Comparison of ENCODE assay signal across 31 mouse cellular contexts in the genomic region with DNA sequence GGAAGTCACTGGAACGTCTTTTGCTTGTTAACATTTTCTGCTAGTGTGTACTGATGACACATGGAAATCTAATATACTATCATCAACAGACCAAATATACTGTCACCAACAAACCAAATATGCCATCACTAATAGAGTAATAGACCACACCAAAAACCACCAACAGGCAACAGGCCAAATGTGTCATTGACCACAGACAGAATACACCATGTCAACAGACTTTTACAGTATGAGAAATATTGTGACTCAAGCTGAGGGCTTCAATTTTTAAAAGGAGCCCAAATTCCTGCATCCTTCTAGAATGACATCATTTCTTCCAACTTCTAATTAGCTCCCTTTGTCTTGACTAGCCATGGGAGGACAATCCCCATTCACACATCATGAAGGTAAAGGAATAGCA.
DNase-seq lines count a peak whose midpoint lies in the region; ATAC-seq and TF ChIP-seq lines count a peak whose summit lies in the region.
"Had no signal": no experiment of that assay in that cellular context is flagged by ENCODE, and none has a peak within 500 bp of the region (broad histone marks: within the 10 kb centered on the region; RNA-seq: fewer than 3 reads in every experiment).

No protein-coding gene starts in this region.

- no peaks in the 10 kb centered on the region for H3K36me3 ChIP-seq in lung, embryonic 14.5 days (ENCODE audit: insufficient read depth)
- no peaks in the 10 kb centered on the region for H3K36me3 ChIP-seq in limb, embryonic 10.5 days
- H3K36me3 ChIP-seq: embryonic facial prominence, embryonic 12.5 days; heart, embryonic 13.5 days; limb, embryonic 12.5 days; liver, embryonic 15.5 days; neural tube, embryonic 12.5 days had no signal

- ATAC-seq in lung, embryonic 14.5 days (ENCODE audit: insufficient read depth), result no peak
- ATAC-seq in Patski, result peak; percentile 91
- ATAC-seq: forebrain, embryonic 14.5 days; intestine, postnatal 0 days; midbrain, embryonic 16.5 days had no signal

- TF ChIP-seq CTCF in lung, embryonic 14.5 days (IDR thresholded peaks at IDR 0.05; ENCODE audit: low read depth), result no peak
- TF ChIP-seq CTCF in Patski (IDR thresholded peaks at IDR 0.05), result no peak

- H3K4me2 ChIP-seq in lung, embryonic 14.5 days, result no peak overlapping the region
- H3K4me2 ChIP-seq: embryonic facial prominence, embryonic 12.5 days; heart, embryonic 13.5 days; hindbrain, embryonic 14.5 days; limb, embryonic 12.5 days; liver, embryonic 15.5 days; midbrain, embryonic 11.5 days; neural tube, embryonic 12.5 days had no signal

- POLR2A ChIA-PET in Patski (lab: Charles Lee), result no interaction called here

- H3K9ac ChIP-seq in lung, embryonic 14.5 days, result no peak overlapping the region
- H3K9ac ChIP-seq: embryonic facial prominence, embryonic 12.5 days; heart, embryonic 13.5 days; hindbrain, embryonic 14.5 days; limb, embryonic 12.5 days; liver, embryonic 15.5 days; neural tube, embryonic 12.5 days had no signal

- WGBS in lung, embryonic 14.5 days, result 44% methylated on average over 1 of the region's 1 CpGs
- WGBS in limb, embryonic 10.5 days, result 88% methylated on average over 1 of the region's 1 CpGs

- H3K9me3 ChIP-seq in lung, embryonic 14.5 days (ENCODE audit: low read depth, low read length), result no peaks in the 10 kb centered on the region
- H3K9me3 ChIP-seq in limb, embryonic 10.5 days (replicated peaks), result no peaks in the 10 kb centered on the region
- H3K9me3 ChIP-seq: embryonic facial prominence, embryonic 12.5 days; heart, embryonic 13.5 days; limb, embryonic 12.5 days; liver, embryonic 15.5 days; neural tube, embryonic 12.5 days had no signal

- in situ Hi-C loops in Patski (cut with MboI; ENCODE audit: low pct_unique_long_range_greater_than_20kb), result no loop called here

- H3K27ac ChIP-seq in lung, embryonic 14.5 days (ENCODE audit: low read depth), result no peak overlapping the region
- no peak overlapping the region for H3K27ac ChIP-seq in limb, embryonic 10.5 days
- H3K27ac ChIP-seq: embryonic facial prominence, embryonic 12.5 days; heart, embryonic 13.5 days; hindbrain, embryonic 14.5 days; limb, embryonic 12.5 days; liver, embryonic 15.5 days; neural tube, embryonic 12.5 days had no signal

- peaks cover 5% of the 10 kb centered on the region; the same call in 1 of the 2 replicates for H3K4me1 ChIP-seq in lung, embryonic 14.5 days (ENCODE audit: insufficient read depth)
- H3K4me1 ChIP-seq in limb, embryonic 10.5 days, result no peaks in the 10 kb centered on the region
- H3K4me1 ChIP-seq: heart, embryonic 13.5 days; limb, embryonic 12.5 days; liver, embryonic 15.5 days; neural tube, embryonic 12.5 days had no signal

- DNase-seq in lung, embryonic 14.5 days, result peak; percentile 18
- DNase-seq in lung, postnatal 36 days, result no peak
- peak; percentile 99 for DNase-seq in 3T3-L1 (ENCODE audit: low read depth, low spot score)
- peak; percentile 73 for DNase-seq in Patski (ENCODE audit: low read depth, low spot score)
- DNase-seq in limb, embryonic 10.5 days (ENCODE audit: low spot score), result peak; percentile 1
- DNase-seq in thymus, postnatal 0 days (ENCODE audit: low spot score), result no peak
- DNase-seq in left cerebral cortex, adult 11 months (ENCODE audit: low spot score), result no peak
- DNase-seq in c-Kit-positive CD71-positive TER-119-positive erythroid progenitor cells, embryonic 14.5 days (ENCODE audit: low spot score), result no peak
- DNase-seq: adrenal gland, postnatal 14 days; B cell, adult 2 months; cerebellum, adult 18-20 months; cerebellum, postnatal 36 days; gastrocnemius, postnatal 25 days; heart, postnatal 10 days; kidney, postnatal 36 days; lung, postnatal 14 days; right cerebral cortex, adult 18-20 months; spleen, adult 18-20 months; thymus, adult 2 months; thymus, postnatal 4 days had no signal

- CTCF ChIA-PET in Patski (lab: Charles Lee), result no interaction called here

- H3K4me3 ChIP-seq in lung, embryonic 14.5 days (ENCODE audit: low read depth, low read length), result no peak overlapping the region
- no peak overlapping the region for H3K4me3 ChIP-seq in limb, embryonic 10.5 days
- H3K4me3 ChIP-seq: embryonic facial prominence, embryonic 12.5 days; heart, embryonic 13.5 days; limb, embryonic 12.5 days; liver, embryonic 15.5 days; neural tube, embryonic 12.5 days had no signal

- no peaks in the 10 kb centered on the region for H3K27me3 ChIP-seq in lung, embryonic 14.5 days (ENCODE audit: insufficient read depth, low read length)
- H3K27me3 ChIP-seq in Patski, result peaks cover 4% of the 10 kb centered on the region
- H3K27me3 ChIP-seq in limb, embryonic 10.5 days (ENCODE audit: low read depth, poor library complexity, severe bottlenecking), result no peaks in the 10 kb centered on the region
- H3K27me3 ChIP-seq: CH12.LX; embryonic facial prominence, embryonic 12.5 days; heart, embryonic 13.5 days; limb, embryonic 12.5 days; liver, embryonic 15.5 days; neural tube, embryonic 12.5 days had no signal

Comparison
In these comparisons a context has a peak if more than half of its experiments do, and no peak if none do; other contexts are left out.
1. DNase-seq: peak in lung, embryonic 14.5 days (single experiment), 3T3-L1 (single experiment), Patski (single experiment) and limb, embryonic 10.5 days (single experiment); none in lung, postnatal 36 days (single experiment), thymus, postnatal 0 days (single experiment), left cerebral cortex, adult 11 months (single experiment) and c-Kit-positive CD71-positive TER-119-positive erythroid progenitor cells, embryonic 14.5 days (single experiment).